Mouse (Mus musculus): ENCODE data around the gene Tnfsf14. TPM values are rescaled to one million over a fixed set of nuclear protein-coding genes. Genes with fewer than 3 reads are reported as not detected.

The Tnfsf14 gene
- polyA plus RNA-seq, 1 experiment from 2014 or later = 0.08 TPM

- 9% methylated on average over 11 of the region's 11 CpGs for WGBS
- H3K4me3 ChIP-seq (ENCODE audit: low read depth, low read length) = no peak overlapping the region
- H3K27ac ChIP-seq (replicated peaks; ENCODE audit: low read depth, low read length) = no peak overlapping the region
- no peak overlapping the region for H3K9ac ChIP-seq (ENCODE audit: low read depth, low read length)
- H3K9me3 ChIP-seq (ENCODE audit: control insufficient read depth, low read length) = no peaks in the 10 kb centered on the region
- peak overlapping the region; percentile 34; the same call in 1 of the 2 replicates for H3K4me2 ChIP-seq (ENCODE audit: low read depth, low read length)
- H3K4me1 ChIP-seq (ENCODE audit: control insufficient read depth, insufficient read depth, low read length) = no peaks in the 10 kb centered on the region
- DNase-seq (ENCODE audit: low spot score) (peak; percentile 86), ATAC-seq (ENCODE audit: low read depth) (peak; percentile 71)
- no peaks in the 10 kb centered on the region for H3K27me3 ChIP-seq (replicated peaks; ENCODE audit: control insufficient read depth, insufficient read depth, low read length)
- no peaks in the 10 kb centered on the region for H3K36me3 ChIP-seq (ENCODE audit: control insufficient read depth, insufficient read depth, low read length)
These were observed 26.9 kb downstream of the Tnfsf14 start for GRCm38 (mm10) chr17:57166800-57167791.

GRCm38 (mm10) chr17:57153787-57154186 is 40.2 kb downstream of the Tnfsf14 start:
- WGBS = 77% methylated on average over 4 of the region's 4 CpGs
- H3K9ac ChIP-seq (ENCODE audit: low read depth, low read length) = no peak overlapping the region
- H3K9me3 ChIP-seq (ENCODE audit: control insufficient read depth, low read length) = no peaks in the 10 kb centered on the region
- no peak overlapping the region for H3K27ac ChIP-seq (replicated peaks; ENCODE audit: low read depth, low read length)
- peaks cover 23% of the 10 kb centered on the region for H3K27me3 ChIP-seq (replicated peaks; ENCODE audit: control insufficient read depth, insufficient read depth, low read length)
- DNase-seq (ENCODE audit: low spot score) (no peak), ATAC-seq (ENCODE audit: low read depth) (no peak)
- no peaks in the 10 kb centered on the region for H3K4me1 ChIP-seq (ENCODE audit: control insufficient read depth, insufficient read depth, low read length)
- no peak overlapping the region for H3K4me2 ChIP-seq (ENCODE audit: low read depth, low read length)
- H3K4me3 ChIP-seq (ENCODE audit: low read depth, low read length) = no peak overlapping the region
- H3K36me3 ChIP-seq (ENCODE audit: control insufficient read depth, insufficient read depth, low read length) = no peaks in the 10 kb centered on the region

GRCm38 (mm10) chr17:57153006-57153405 is 41.0 kb downstream of the Tnfsf14 start:
- DNase-seq (ENCODE audit: low spot score) = no peak
- Histone ChIP-seq H3K9me3 (ENCODE audit: control insufficient read depth, low read length) (no peaks in the 10 kb centered on the region), H3K9ac (ENCODE audit: low read depth, low read length) (no peak overlapping the region), H3K4me3 (ENCODE audit: low read depth, low read length) (no peak overlapping the region), H3K27me3 (replicated peaks; ENCODE audit: control insufficient read depth, insufficient read depth, low read length) (peaks cover 31% of the 10 kb centered on the region), H3K27ac (replicated peaks; ENCODE audit: low read depth, low read length) (no peak overlapping the region), H3K36me3 (ENCODE audit: control insufficient read depth, insufficient read depth, low read length) (no peaks in the 10 kb centered on the region), H3K4me1 (ENCODE audit: control insufficient read depth, insufficient read depth, low read length) (no peaks in the 10 kb centered on the region), H3K4me2 (ENCODE audit: low read depth, low read length) (no peak overlapping the region)
- ATAC-seq (ENCODE audit: low read depth) = no peak
- WGBS = 88% methylated on average over 6 of the region's 6 CpGs

GRCm38 (mm10) chr17:57148994-57149803 is 44.8 kb downstream of the Tnfsf14 start, which contains the start of gene Cd70:
TSS of gene Cd70 (minus strand) at chr17:57149777.
- peaks cover 53% of the 10 kb centered on the region for H3K27me3 ChIP-seq (replicated peaks; ENCODE audit: control insufficient read depth, insufficient read depth, low read length)
- ATAC-seq (ENCODE audit: low read depth) = no peak

GRCm38 (mm10) chr17:57148343-57148742 is 45.6 kb downstream of the Tnfsf14 start:
- Histone ChIP-seq H3K4me2 (ENCODE audit: low read depth, low read length) (no peak overlapping the region), H3K9ac (ENCODE audit: low read depth, low read length) (no peak overlapping the region), H3K9me3 (ENCODE audit: control insufficient read depth, low read length) (no peaks in the 10 kb centered on the region), H3K27ac (replicated peaks; ENCODE audit: low read depth, low read length) (no peak overlapping the region), H3K4me3 (ENCODE audit: low read depth, low read length) (no peak overlapping the region), H3K4me1 (ENCODE audit: control insufficient read depth, insufficient read depth, low read length) (no peaks in the 10 kb centered on the region), H3K36me3 (ENCODE audit: control insufficient read depth, insufficient read depth, low read length) (no peaks in the 10 kb centered on the region), H3K27me3 (replicated peaks; ENCODE audit: control insufficient read depth, insufficient read depth, low read length) (peaks cover 53% of the 10 kb centered on the region)
- DNase-seq (ENCODE audit: low spot score) (no peak), ATAC-seq (ENCODE audit: low read depth) (no peak)
- WGBS = 55% methylated on average over 4 of the region's 4 CpGs

More at GRCm38 (mm10) chr17:57148994-57149803, 44.8 kb downstream of the Tnfsf14 start, which contains the start of gene Cd70:
- Histone ChIP-seq H3K4me1 (ENCODE audit: control insufficient read depth, insufficient read depth, low read length) (no peaks in the 10 kb centered on the region), H3K36me3 (ENCODE audit: control insufficient read depth, insufficient read depth, low read length) (no peaks in the 10 kb centered on the region), H3K9me3 (ENCODE audit: control insufficient read depth, low read length) (no peaks in the 10 kb centered on the region), H3K9ac (ENCODE audit: low read depth, low read length) (peak within 1 kb of the TSS; percentile 47), H3K4me3 (ENCODE audit: low read depth, low read length) (peak within 1 kb of the TSS; percentile 30), H3K4me2 (ENCODE audit: low read depth, low read length) (peak within 1 kb of the TSS; percentile 54), H3K27ac (replicated peaks; ENCODE audit: low read depth, low read length) (no peak within 1 kb of the TSS)
- WGBS = 3% methylated on average over 38 of the region's 39 CpGs
- no peak for DNase-seq (ENCODE audit: low spot score)

- Histone ChIP-seq H3K27me3 (replicated peaks; ENCODE audit: control insufficient read depth, insufficient read depth, low read length) (peaks cover 43% of the 10 kb centered on the region), H3K4me3 (ENCODE audit: low read depth, low read length) (no peak overlapping the region), H3K9ac (ENCODE audit: low read depth, low read length) (no peak overlapping the region), H3K27ac (replicated peaks; ENCODE audit: low read depth, low read length) (no peak overlapping the region), H3K4me1 (ENCODE audit: control insufficient read depth, insufficient read depth, low read length) (no peaks in the 10 kb centered on the region), H3K4me2 (ENCODE audit: low read depth, low read length) (no peak overlapping the region), H3K36me3 (ENCODE audit: control insufficient read depth, insufficient read depth, low read length) (no peaks in the 10 kb centered on the region), H3K9me3 (ENCODE audit: control insufficient read depth, low read length) (no peaks in the 10 kb centered on the region)
- WGBS = 42% methylated on average over 1 of the region's 1 CpGs
- ATAC-seq (ENCODE audit: low read depth) (no peak), DNase-seq (ENCODE audit: low spot score) (no peak)
These were observed 48.9 kb downstream of the Tnfsf14 start for GRCm38 (mm10) chr17:57145115-57145514.

- Histone ChIP-seq H3K4me3 (ENCODE audit: low read depth, low read length) (no peak overlapping the region), H3K4me2 (ENCODE audit: low read depth, low read length) (no peak overlapping the region), H3K4me1 (ENCODE audit: control insufficient read depth, insufficient read depth, low read length) (no peaks in the 10 kb centered on the region), H3K27ac (replicated peaks; ENCODE audit: low read depth, low read length) (no peak overlapping the region), H3K9ac (ENCODE audit: low read depth, low read length) (no peak overlapping the region), H3K36me3 (ENCODE audit: control insufficient read depth, insufficient read depth, low read length) (no peaks in the 10 kb centered on the region), H3K9me3 (ENCODE audit: control insufficient read depth, low read length) (no peaks in the 10 kb centered on the region), H3K27me3 (replicated peaks; ENCODE audit: control insufficient read depth, insufficient read depth, low read length) (peaks cover 29% of the 10 kb centered on the region)
- DNase-seq (ENCODE audit: low spot score) (no peak), ATAC-seq (ENCODE audit: low read depth) (no peak)
- WGBS = 79% methylated on average over 3 of the region's 3 CpGs
These were observed 50.3 kb downstream of the Tnfsf14 start for GRCm38 (mm10) chr17:57143704-57144103.

- no peaks in the 10 kb centered on the region for H3K4me1 ChIP-seq (ENCODE audit: control insufficient read depth, insufficient read depth, low read length)
- DNase-seq (ENCODE audit: low spot score) = no peak
- WGBS = 84% methylated on average over 3 of the region's 3 CpGs
- no peak overlapping the region for H3K4me2 ChIP-seq (ENCODE audit: low read depth, low read length)
- H3K27me3 ChIP-seq (replicated peaks; ENCODE audit: control insufficient read depth, insufficient read depth, low read length) = no peaks in the 10 kb centered on the region
- no peak overlapping the region for H3K9ac ChIP-seq (ENCODE audit: low read depth, low read length)
- ATAC-seq (ENCODE audit: low read depth) = no peak
- H3K36me3 ChIP-seq (ENCODE audit: control insufficient read depth, insufficient read depth, low read length) = no peaks in the 10 kb centered on the region
- H3K4me3 ChIP-seq (ENCODE audit: low read depth, low read length) = no peak overlapping the region
- no peak overlapping the region for H3K27ac ChIP-seq (replicated peaks; ENCODE audit: low read depth, low read length)
- no peaks in the 10 kb centered on the region for H3K9me3 ChIP-seq (ENCODE audit: control insufficient read depth, low read length)
These were observed 54.3 kb downstream of the Tnfsf14 start for GRCm38 (mm10) chr17:57139708-57140107.
